ENCODE assay signal across 21 mouse cellular contexts in the genomic region with DNA sequence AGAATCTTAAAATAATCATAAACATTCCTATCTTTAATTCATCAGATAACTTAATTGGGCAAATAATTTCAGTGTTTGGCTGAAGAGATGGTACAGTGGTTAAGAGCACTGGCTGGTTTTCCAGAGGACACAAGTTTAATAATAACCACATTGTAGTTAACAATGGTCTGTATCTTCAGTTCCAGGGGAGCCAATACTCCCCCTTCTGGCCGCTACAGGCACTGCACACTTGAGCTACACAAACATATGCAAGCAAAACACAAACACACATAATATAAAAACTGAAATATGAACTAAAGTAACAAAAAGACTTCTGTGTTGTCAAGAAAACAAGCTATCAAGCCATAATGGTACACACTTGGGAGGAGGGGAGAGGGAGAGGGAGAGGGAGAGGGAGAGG.
A peak's percentile ranks its signal among the peaks of the same experiment; 100 is the strongest.
DNase-seq lines count a peak whose midpoint lies in the region; ATAC-seq and TF ChIP-seq lines count a peak whose summit lies in the region.
"Had no signal": no experiment of that assay in that cellular context is flagged by ENCODE, and none has a peak within 500 bp of the region (broad histone marks: within the 10 kb centered on the region; RNA-seq: fewer than 3 reads in every experiment).

No protein-coding gene starts in this region.

- WGBS in heart, adult 2 months = 50% methylated on average over 1 of the region's 1 CpGs
- 53% methylated on average over 1 of the region's 1 CpGs for WGBS in liver, postnatal 0 days (ENCODE audit: insufficient replicate concordance)

- no peak for ATAC-seq in liver, postnatal 0 days
- ATAC-seq: forebrain, embryonic 13.5 days; intestine, embryonic 16.5 days had no signal

- intact Hi-C loops in heart, adult 2 months (cut with DNase I) = no loop called here
- intact Hi-C loops in heart, postnatal 10 days (cut with DNase I) = no loop called here

- H3K4me1 ChIP-seq in heart, adult 2 months (ENCODE audit: control insufficient read depth, insufficient read depth, low read length) = no peaks in the 10 kb centered on the region; the same call in 1 of the 2 replicates
- H3K4me1 ChIP-seq in liver, postnatal 0 days (ENCODE audit: insufficient read depth) = no peaks in the 10 kb centered on the region
- H3K4me1 ChIP-seq: embryonic facial prominence, embryonic 12.5 days; forebrain, embryonic 13.5 days; hindbrain, embryonic 12.5 days; limb, embryonic 15.5 days had no signal

- no peak overlapping the region for H3K4me3 ChIP-seq in heart, adult 2 months
- H3K4me3 ChIP-seq in liver, postnatal 0 days (ENCODE audit: low read depth, low read length) = no peak overlapping the region
- H3K4me3 ChIP-seq: embryonic facial prominence, embryonic 12.5 days; erythroblast, embryonic 14.5 days; forebrain, embryonic 13.5 days; hindbrain, embryonic 12.5 days; limb, embryonic 15.5 days; neural tube, embryonic 13.5 days had no signal

- peak; percentile 26; the same call in 1 of the 2 replicates for TF ChIP-seq CTCF in heart, adult 2 months (IDR thresholded peaks at IDR 0.05)
- peak; percentile 37 for TF ChIP-seq CTCF in liver, postnatal 0 days (IDR thresholded peaks at IDR 0.05; ENCODE audit: low read depth)
- peak; percentile 9; the same call in 1 of the 2 replicates for TF ChIP-seq CTCF in brain, embryonic 14.5 days (IDR thresholded peaks at IDR 0.05; ENCODE audit: borderline replicate concordance, extremely low read depth, insufficient read depth, insufficient read length)

- no peak overlapping the region for H3K4me2 ChIP-seq in liver, postnatal 0 days (ENCODE audit: low read depth, low read length)
- H3K4me2 ChIP-seq: embryonic facial prominence, embryonic 12.5 days; forebrain, embryonic 13.5 days; heart, embryonic 11.5 days; hindbrain, embryonic 12.5 days; limb, embryonic 15.5 days; midbrain, embryonic 11.5 days; neural tube, embryonic 13.5 days had no signal

- no peaks in the 10 kb centered on the region for H3K27me3 ChIP-seq in heart, adult 2 months (ENCODE audit: control insufficient read depth, insufficient read depth, low read length)
- H3K27me3 ChIP-seq in liver, postnatal 0 days (ENCODE audit: insufficient read depth, low read length) = no peaks in the 10 kb centered on the region
- H3K27me3 ChIP-seq: embryonic facial prominence, embryonic 12.5 days; forebrain, embryonic 13.5 days; hindbrain, embryonic 12.5 days; limb, embryonic 15.5 days; neural tube, embryonic 13.5 days had no signal

- no peaks in the 10 kb centered on the region; the same call in 1 of the 2 replicates for H3K36me3 ChIP-seq in heart, adult 2 months (ENCODE audit: control insufficient read depth, insufficient read depth, low read length)
- no peaks in the 10 kb centered on the region for H3K36me3 ChIP-seq in liver, postnatal 0 days (replicated peaks; ENCODE audit: insufficient read depth, low read length)
- H3K36me3 ChIP-seq: embryonic facial prominence, embryonic 12.5 days; hindbrain, embryonic 12.5 days; limb, embryonic 15.5 days; neural tube, embryonic 13.5 days had no signal

- no peaks in the 10 kb centered on the region for H3K79me2 ChIP-seq in heart, adult 2 months (replicated peaks; ENCODE audit: control insufficient read depth, insufficient read depth, low read length)

- H3K9me3 ChIP-seq in liver, postnatal 0 days (ENCODE audit: low read length) = no peaks in the 10 kb centered on the region
- H3K9me3 ChIP-seq: embryonic facial prominence, embryonic 12.5 days; forebrain, embryonic 13.5 days; hindbrain, embryonic 12.5 days; limb, embryonic 15.5 days; neural tube, embryonic 13.5 days had no signal

- no peak for TF ChIP-seq POLR2A in heart, adult 2 months (IDR thresholded peaks at IDR 0.05; ENCODE audit: insufficient read depth, low read depth, low read length)
- TF ChIP-seq POLR2A in brain, embryonic 14.5 days (IDR thresholded peaks at IDR 0.05; ENCODE audit: borderline replicate concordance, extremely low read depth, insufficient read depth, insufficient read length, poor library complexity, severe bottlenecking) = no peak

- no peak for TF ChIP-seq EP300 in heart, adult 2 months (IDR thresholded peaks at IDR 0.05; ENCODE audit: insufficient read depth, low read depth, low read length)
- no peak for TF ChIP-seq EP300 in liver, postnatal 0 days (IDR thresholded peaks at IDR 0.05; ENCODE audit: low read depth)

- H3K9ac ChIP-seq in heart, adult 2 months (ENCODE audit: low read depth, low read length) = no peak overlapping the region
- no peak overlapping the region for H3K9ac ChIP-seq in liver, postnatal 0 days (replicated peaks)
- H3K9ac ChIP-seq: embryonic facial prominence, embryonic 12.5 days; forebrain, embryonic 13.5 days; hindbrain, embryonic 12.5 days; limb, embryonic 15.5 days; neural tube, embryonic 13.5 days had no signal

- no peak for DNase-seq in heart, adult 2 months
- no peak for DNase-seq in heart, postnatal 10 days
- DNase-seq in liver, postnatal 0 days = no peak
- DNase-seq in liver (no peak), ES-CJ7 (ENCODE audit: low read depth, low spot score) (peak; percentile 27)
- DNase-seq in brain, embryonic 14.5 days (ENCODE audit: low read depth) = no peak
- no peak for DNase-seq in T-cell, adult 2 months (ENCODE audit: low spot score)
- no peak for DNase-seq in spleen, postnatal 4 days (ENCODE audit: low spot score in 2 of 2)
- DNase-seq: adrenal gland, postnatal 10 days; cerebellum, adult 9-11 months; lung, adult 2 months; right cerebral cortex, adult 18-20 months had no signal

- no peak overlapping the region for H3K27ac ChIP-seq in heart, adult 2 months
- H3K27ac ChIP-seq in liver, postnatal 0 days (ENCODE audit: low read depth) = no peak overlapping the region
- H3K27ac ChIP-seq: embryonic facial prominence, embryonic 12.5 days; forebrain, embryonic 13.5 days; hindbrain, embryonic 12.5 days; limb, embryonic 15.5 days; neural tube, embryonic 13.5 days had no signal
